Mouse (Mus musculus): ENCODE measurements around the gene Ogfod2. TPM values are rescaled to one million over a fixed set of nuclear protein-coding genes. Genes with fewer than 3 reads are reported as not detected.

The Ogfod2 gene
- polyA plus RNA-seq, 1 experiment from 2014 or later, result 9.6 TPM

GRCm38 (mm10) chr5:124138066-124138465 lies 26.0 kb downstream of the Ogfod2 start:
- no peaks in the 10 kb centered on the region for H3K9me3 ChIP-seq (replicated peaks; ENCODE audit: control insufficient read depth, low read length)
- H3K27ac ChIP-seq (replicated peaks; ENCODE audit: low read depth, low read length), result no peak overlapping the region
- no peak overlapping the region for H3K9ac ChIP-seq (replicated peaks; ENCODE audit: low read length)
- H3K4me3 ChIP-seq (ENCODE audit: low read depth, low read length), result no peak overlapping the region
- no peaks in the 10 kb centered on the region for H3K4me1 ChIP-seq (ENCODE audit: control insufficient read depth, insufficient read depth, low read length)
- no peaks in the 10 kb centered on the region for H3K27me3 ChIP-seq (ENCODE audit: control insufficient read depth, insufficient read depth, low read length)
- WGBS, result 70% methylated on average over 7 of the region's 7 CpGs
- ATAC-seq (replicated peaks; ENCODE audit: insufficient number of reproducible peaks, low FRiP score, low TSS enrichment, low read depth), result no peak
- no peaks in the 10 kb centered on the region for H3K36me3 ChIP-seq (replicated peaks; ENCODE audit: control insufficient read depth, insufficient read depth, low read depth, low read length)
- DNase-seq (ENCODE audit: low spot score), result no peak
- H3K4me2 ChIP-seq (ENCODE audit: low read depth, low read length), result no peak overlapping the region

GRCm38 (mm10) chr5:124149028-124149427 lies 36.9 kb downstream of the Ogfod2 start:
- H3K36me3 ChIP-seq (replicated peaks; ENCODE audit: control insufficient read depth, insufficient read depth, low read depth, low read length), result no peaks in the 10 kb centered on the region
- no peak overlapping the region for H3K9ac ChIP-seq (replicated peaks; ENCODE audit: low read length)
- no peak overlapping the region for H3K4me2 ChIP-seq (ENCODE audit: low read depth, low read length)
- 51% methylated on average over 5 of the region's 5 CpGs for WGBS
- H3K4me3 ChIP-seq (ENCODE audit: low read depth, low read length), result no peak overlapping the region
- no peaks in the 10 kb centered on the region for H3K4me1 ChIP-seq (ENCODE audit: control insufficient read depth, insufficient read depth, low read length)
- ATAC-seq (replicated peaks; ENCODE audit: insufficient number of reproducible peaks, low FRiP score, low TSS enrichment, low read depth), result no peak
- no peaks in the 10 kb centered on the region for H3K27me3 ChIP-seq (ENCODE audit: control insufficient read depth, insufficient read depth, low read length)
- H3K9me3 ChIP-seq (replicated peaks; ENCODE audit: control insufficient read depth, low read length), result no peaks in the 10 kb centered on the region
- no peak overlapping the region for H3K27ac ChIP-seq (replicated peaks; ENCODE audit: low read depth, low read length)
- DNase-seq (ENCODE audit: low spot score), result no peak

GRCm38 (mm10) chr5:124150895-124151294 lies 38.8 kb downstream of the Ogfod2 start:
- Histone ChIP-seq H3K27me3 (ENCODE audit: control insufficient read depth, insufficient read depth, low read length) (no peaks in the 10 kb centered on the region), H3K9me3 (replicated peaks; ENCODE audit: control insufficient read depth, low read length) (no peaks in the 10 kb centered on the region), H3K4me1 (ENCODE audit: control insufficient read depth, insufficient read depth, low read length) (no peaks in the 10 kb centered on the region), H3K4me2 (ENCODE audit: low read depth, low read length) (no peak overlapping the region), H3K27ac (replicated peaks; ENCODE audit: low read depth, low read length) (no peak overlapping the region), H3K9ac (replicated peaks; ENCODE audit: low read length) (no peak overlapping the region), H3K4me3 (ENCODE audit: low read depth, low read length) (no peak overlapping the region), H3K36me3 (replicated peaks; ENCODE audit: control insufficient read depth, insufficient read depth, low read depth, low read length) (no peaks in the 10 kb centered on the region)
- ATAC-seq (replicated peaks; ENCODE audit: insufficient number of reproducible peaks, low FRiP score, low TSS enrichment, low read depth) (no peak), DNase-seq (ENCODE audit: low spot score) (no peak)
- 78% methylated on average over 7 of the region's 7 CpGs for WGBS

- Histone ChIP-seq H3K4me2 (ENCODE audit: low read depth, low read length) (no peak overlapping the region), H3K27me3 (ENCODE audit: control insufficient read depth, insufficient read depth, low read length) (no peaks in the 10 kb centered on the region), H3K9ac (replicated peaks; ENCODE audit: low read length) (no peak overlapping the region), H3K9me3 (replicated peaks; ENCODE audit: control insufficient read depth, low read length) (no peaks in the 10 kb centered on the region), H3K4me3 (ENCODE audit: low read depth, low read length) (no peak overlapping the region), H3K36me3 (replicated peaks; ENCODE audit: control insufficient read depth, insufficient read depth, low read depth, low read length) (no peaks in the 10 kb centered on the region), H3K27ac (replicated peaks; ENCODE audit: low read depth, low read length) (no peak overlapping the region), H3K4me1 (ENCODE audit: control insufficient read depth, insufficient read depth, low read length) (no peaks in the 10 kb centered on the region)
- ATAC-seq (replicated peaks; ENCODE audit: insufficient number of reproducible peaks, low FRiP score, low TSS enrichment, low read depth) (no peak), DNase-seq (ENCODE audit: low spot score) (no peak)
- 75% methylated on average over 4 of the region's 4 CpGs for WGBS
Observed at GRCm38 (mm10) chr5:124152734-124153133, 40.6 kb downstream of the Ogfod2 start.

GRCm38 (mm10) chr5:124155943-124156342 lies 43.8 kb downstream of the Ogfod2 start:
- H3K27me3 ChIP-seq (ENCODE audit: control insufficient read depth, insufficient read depth, low read length), result no peaks in the 10 kb centered on the region
- no peaks in the 10 kb centered on the region for H3K4me1 ChIP-seq (ENCODE audit: control insufficient read depth, insufficient read depth, low read length)
- 84% methylated on average over 5 of the region's 5 CpGs for WGBS
- no peaks in the 10 kb centered on the region for H3K36me3 ChIP-seq (replicated peaks; ENCODE audit: control insufficient read depth, insufficient read depth, low read depth, low read length)
- H3K4me2 ChIP-seq (ENCODE audit: low read depth, low read length), result no peak overlapping the region
- no peak overlapping the region for H3K9ac ChIP-seq (replicated peaks; ENCODE audit: low read length)
- H3K9me3 ChIP-seq (replicated peaks; ENCODE audit: control insufficient read depth, low read length), result no peaks in the 10 kb centered on the region
- ATAC-seq (replicated peaks; ENCODE audit: insufficient number of reproducible peaks, low FRiP score, low TSS enrichment, low read depth) (no peak), DNase-seq (ENCODE audit: low spot score) (no peak)
- H3K27ac ChIP-seq (replicated peaks; ENCODE audit: low read depth, low read length), result no peak overlapping the region
- no peak overlapping the region for H3K4me3 ChIP-seq (ENCODE audit: low read depth, low read length)

- ATAC-seq (replicated peaks; ENCODE audit: insufficient number of reproducible peaks, low FRiP score, low TSS enrichment, low read depth) (no peak), DNase-seq (ENCODE audit: low spot score) (no peak)
- Histone ChIP-seq H3K9ac (replicated peaks; ENCODE audit: low read length) (no peak overlapping the region), H3K4me2 (ENCODE audit: low read depth, low read length) (no peak overlapping the region), H3K27ac (replicated peaks; ENCODE audit: low read depth, low read length) (no peak overlapping the region), H3K4me3 (ENCODE audit: low read depth, low read length) (no peak overlapping the region), H3K36me3 (replicated peaks; ENCODE audit: control insufficient read depth, insufficient read depth, low read depth, low read length) (no peaks in the 10 kb centered on the region), H3K9me3 (replicated peaks; ENCODE audit: control insufficient read depth, low read length) (no peaks in the 10 kb centered on the region), H3K4me1 (ENCODE audit: control insufficient read depth, insufficient read depth, low read length) (no peaks in the 10 kb centered on the region), H3K27me3 (ENCODE audit: control insufficient read depth, insufficient read depth, low read length) (no peaks in the 10 kb centered on the region)
- WGBS, result 87% methylated on average over 4 of the region's 4 CpGs
Observed at GRCm38 (mm10) chr5:124158305-124158704, 46.2 kb downstream of the Ogfod2 start.

- Histone ChIP-seq H3K4me1 (ENCODE audit: control insufficient read depth, insufficient read depth, low read length) (no peaks in the 10 kb centered on the region), H3K9ac (replicated peaks; ENCODE audit: low read length) (no peak overlapping the region), H3K27ac (replicated peaks; ENCODE audit: low read depth, low read length) (no peak overlapping the region), H3K36me3 (replicated peaks; ENCODE audit: control insufficient read depth, insufficient read depth, low read depth, low read length) (no peaks in the 10 kb centered on the region), H3K9me3 (replicated peaks; ENCODE audit: control insufficient read depth, low read length) (no peaks in the 10 kb centered on the region), H3K4me3 (ENCODE audit: low read depth, low read length) (no peak overlapping the region), H3K27me3 (ENCODE audit: control insufficient read depth, insufficient read depth, low read length) (no peaks in the 10 kb centered on the region), H3K4me2 (ENCODE audit: low read depth, low read length) (no peak overlapping the region)
- 29% methylated on average over 7 of the region's 7 CpGs for WGBS
- DNase-seq (ENCODE audit: low spot score), result peak; percentile 34
- no peak for ATAC-seq (replicated peaks; ENCODE audit: insufficient number of reproducible peaks, low FRiP score, low TSS enrichment, low read depth)
Observed at GRCm38 (mm10) chr5:124159453-124159852, 47.4 kb downstream of the Ogfod2 start.

GRCm38 (mm10) chr5:124161831-124162230 lies 49.7 kb downstream of the Ogfod2 start:
- no peaks in the 10 kb centered on the region for H3K36me3 ChIP-seq (replicated peaks; ENCODE audit: control insufficient read depth, insufficient read depth, low read depth, low read length)
- H3K9me3 ChIP-seq (replicated peaks; ENCODE audit: control insufficient read depth, low read length), result no peaks in the 10 kb centered on the region
- ATAC-seq (replicated peaks; ENCODE audit: insufficient number of reproducible peaks, low FRiP score, low TSS enrichment, low read depth), result no peak
- H3K27ac ChIP-seq (replicated peaks; ENCODE audit: low read depth, low read length), result no peak overlapping the region
- H3K4me3 ChIP-seq (ENCODE audit: low read depth, low read length), result no peak overlapping the region
- no peak overlapping the region for H3K4me2 ChIP-seq (ENCODE audit: low read depth, low read length)
- no peaks in the 10 kb centered on the region for H3K27me3 ChIP-seq (ENCODE audit: control insufficient read depth, insufficient read depth, low read length)
- H3K4me1 ChIP-seq (ENCODE audit: control insufficient read depth, insufficient read depth, low read length), result peaks cover 4% of the 10 kb centered on the region
- H3K9ac ChIP-seq (replicated peaks; ENCODE audit: low read length), result no peak overlapping the region
- WGBS, result 58% methylated on average over 10 of the region's 10 CpGs
- DNase-seq (ENCODE audit: low spot score), result no peak
